Mouse (Mus musculus) midbrain, embryonic 15.5 days (tissue): ENCODE measurements around the gene Ccdc40. TPM values are rescaled to one million over a fixed set of nuclear protein-coding genes. Genes with fewer than 3 reads are reported as not detected.
"Not testable (repeated sequence)": the region's sequence is repeated elsewhere in the genome, so short reads cannot be mapped to it uniquely, and the experiment has no call there.

Source experiments
- ATAC-seq: fragments of 200-750 bp; cut with Nextera tagmentation; replicated peaks from 2 replicates; pipeline ENCODE4 v1.8.0; 2017; ENCODE audit warnings: moderate TSS enrichment
- H3K27ac ChIP-seq: fragments of 300-500 bp; sonication (generic); 2 replicates; pipeline ENCODE4 v1.5.1; 2015; ENCODE audit warnings: mild to moderate bottlenecking, inconsistent platforms
- H3K27me3 ChIP-seq: fragments of 300-500 bp; sonication (generic); replicated peaks from 2 replicates; pipeline ENCODE4 v1.6.1; 2015; ENCODE audit warnings: inconsistent platforms
- H3K36me3 ChIP-seq: fragments of 300-500 bp; sonication (generic); replicated peaks from 2 replicates; pipeline ENCODE4 v1.6.1; 2015; ENCODE audit warnings: inconsistent platforms
- H3K4me1 ChIP-seq: fragments of 300-500 bp; sonication (generic); 2 replicates; pipeline ENCODE4 v1.6.1; 2015; ENCODE audit warnings: inconsistent platforms
- H3K4me2 ChIP-seq: fragments of 300-500 bp; sonication (generic); 2 replicates; pipeline ENCODE4 v1.6.1; 2015; ENCODE audit warnings: inconsistent platforms, mild to moderate bottlenecking, moderate library complexity
- H3K4me3 ChIP-seq: fragments of 300-500 bp; sonication (generic); 2 replicates; pipeline ENCODE4 v1.5.1; 2015; ENCODE audit warnings: mild to moderate bottlenecking, inconsistent platforms
- H3K9ac ChIP-seq: fragments of 300-500 bp; sonication (generic); 2 replicates; pipeline ENCODE4 v1.6.1; 2015; ENCODE audit warnings: mild to moderate bottlenecking, inconsistent platforms
- H3K9me3 ChIP-seq: fragments of 300-500 bp; sonication (generic); 2 replicates; pipeline ENCODE4 v1.6.1; 2016; ENCODE audit warnings: inconsistent platforms
- WGBS: fragments of 180-500 bp; shearing (Covaris S2); methylation state at CpG from one replicate; pipeline ENCODE4 v1.1.7; 2015; ENCODE audit warnings: mixed read lengths; 5-methylcytosine and 5-hydroxymethylcytosine counted together
- polyA plus RNA-seq: library from polyadenylated mRNA; unstranded; fragments of >200 nt; fragmentation: Nextera tagmentation; extraction: Ambion mirVana; gene quantifications from 2 replicates; pipeline ENCODE4 v1.2.1, GENCODE M21; 2015

The Ccdc40 gene
- polyA plus RNA-seq, 1 experiment from 2014 or later = 21.5 TPM

DNA sequence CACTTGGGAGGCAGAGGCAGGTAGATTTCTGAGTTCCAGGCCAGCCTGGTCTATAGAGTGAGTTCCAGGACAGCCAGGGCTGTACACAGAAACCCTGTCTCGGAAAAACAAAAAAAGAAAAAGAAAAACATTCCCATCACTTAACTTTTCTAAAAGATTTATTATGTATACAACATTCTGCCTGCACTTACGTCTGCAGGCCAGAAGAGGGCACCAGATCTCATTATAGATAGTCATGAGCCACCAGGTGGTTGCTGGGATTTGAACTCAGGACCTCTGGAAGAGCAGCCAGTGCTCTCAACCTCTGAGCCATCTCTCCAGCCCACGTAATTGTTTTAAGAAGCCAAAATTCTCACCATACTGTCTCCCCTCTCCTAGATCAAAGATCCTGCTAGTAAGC lies 44.1 kb downstream of the Ccdc40 start:
- H3K4me3 ChIP-seq, H3K27ac ChIP-seq, H3K27me3 ChIP-seq, ATAC-seq, H3K4me2 ChIP-seq, H3K9ac ChIP-seq, H3K9me3 ChIP-seq: not testable (repeated sequence)
- WGBS = 55% methylated on average over 3 of the region's 3 CpGs
- peaks cover 27% of the 10 kb centered on the region for H3K36me3 ChIP-seq
- H3K4me1 ChIP-seq = peaks cover 27% of the 10 kb centered on the region

DNA sequence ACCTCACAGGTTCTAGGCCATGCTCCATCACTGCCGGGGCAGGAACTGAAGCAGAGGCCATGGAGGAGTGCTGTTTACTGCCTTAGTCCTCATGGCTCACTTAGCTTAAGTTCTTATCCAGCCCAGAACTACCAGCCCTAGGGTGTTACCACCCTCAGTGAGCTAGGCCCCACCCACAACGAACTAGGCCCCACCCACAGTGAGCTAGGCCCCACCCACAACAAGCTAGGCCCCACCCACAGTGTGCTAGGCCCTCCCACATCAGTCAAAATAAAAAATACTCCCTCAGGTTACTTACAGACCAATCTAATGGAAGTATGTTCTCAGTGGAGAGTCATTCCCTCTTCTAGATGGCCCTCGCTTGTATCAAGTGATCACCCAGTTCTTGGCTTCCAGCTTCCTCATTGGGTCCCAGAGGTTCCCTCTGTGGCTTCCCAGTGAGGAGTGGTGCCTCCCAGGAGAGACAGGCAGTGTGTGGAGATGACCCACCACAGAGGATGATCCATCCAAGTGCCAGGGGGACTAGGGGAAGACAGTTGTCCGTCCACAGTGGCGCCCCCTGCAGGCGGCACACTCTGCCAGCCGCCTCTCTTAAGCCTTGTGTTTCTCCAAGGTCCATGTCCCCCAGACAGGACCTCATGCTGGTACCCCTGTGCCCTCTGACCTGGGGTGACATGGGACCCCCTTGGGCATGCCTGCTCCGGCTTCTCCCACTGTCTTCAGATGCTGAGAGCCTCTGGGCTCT lies 45.0 kb downstream of the Ccdc40 start:
- H3K27me3 ChIP-seq = no peaks in the 10 kb centered on the region
- no peak overlapping the region for H3K27ac ChIP-seq
- H3K36me3 ChIP-seq = peaks cover 30% of the 10 kb centered on the region
- H3K4me1 ChIP-seq = peaks cover 22% of the 10 kb centered on the region
- 86% methylated on average over 8 of the region's 8 CpGs for WGBS
- no peak overlapping the region for H3K9ac ChIP-seq
- no peak overlapping the region for H3K4me3 ChIP-seq
- ATAC-seq = no peak
- H3K9me3 ChIP-seq = no peaks in the 10 kb centered on the region
- no peak overlapping the region for H3K4me2 ChIP-seq

DNA sequence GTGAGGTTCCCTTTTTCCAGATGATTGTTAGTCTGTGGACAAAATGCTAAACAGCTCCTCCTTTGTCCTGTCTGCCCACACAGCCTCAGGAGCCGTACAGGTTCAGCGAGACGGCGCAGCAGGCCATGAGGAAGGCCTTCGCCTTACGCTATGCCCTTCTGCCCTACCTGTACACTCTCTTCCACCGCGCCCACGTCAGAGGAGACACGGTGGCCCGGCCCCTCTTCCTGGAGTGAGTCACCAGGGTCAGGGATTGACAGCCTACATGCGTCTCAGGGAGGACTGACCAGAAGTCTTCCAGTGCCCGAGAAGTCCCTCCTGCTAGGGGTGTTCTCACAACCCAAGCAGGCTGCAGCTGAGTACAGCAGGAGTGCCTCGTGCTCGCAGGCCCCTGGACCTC lies 52.7 kb downstream of the Ccdc40 start:
- Histone ChIP-seq H3K9ac (no peak overlapping the region), H3K36me3 (peaks cover 28% of the 10 kb centered on the region), H3K27ac (no peak overlapping the region), H3K4me2 (no peak overlapping the region), H3K4me1 (no peaks in the 10 kb centered on the region), H3K9me3 (no peaks in the 10 kb centered on the region), H3K4me3 (no peak overlapping the region), H3K27me3 (no peaks in the 10 kb centered on the region)
- no peak for ATAC-seq
- WGBS = 86% methylated on average over 15 of the region's 15 CpGs

DNA sequence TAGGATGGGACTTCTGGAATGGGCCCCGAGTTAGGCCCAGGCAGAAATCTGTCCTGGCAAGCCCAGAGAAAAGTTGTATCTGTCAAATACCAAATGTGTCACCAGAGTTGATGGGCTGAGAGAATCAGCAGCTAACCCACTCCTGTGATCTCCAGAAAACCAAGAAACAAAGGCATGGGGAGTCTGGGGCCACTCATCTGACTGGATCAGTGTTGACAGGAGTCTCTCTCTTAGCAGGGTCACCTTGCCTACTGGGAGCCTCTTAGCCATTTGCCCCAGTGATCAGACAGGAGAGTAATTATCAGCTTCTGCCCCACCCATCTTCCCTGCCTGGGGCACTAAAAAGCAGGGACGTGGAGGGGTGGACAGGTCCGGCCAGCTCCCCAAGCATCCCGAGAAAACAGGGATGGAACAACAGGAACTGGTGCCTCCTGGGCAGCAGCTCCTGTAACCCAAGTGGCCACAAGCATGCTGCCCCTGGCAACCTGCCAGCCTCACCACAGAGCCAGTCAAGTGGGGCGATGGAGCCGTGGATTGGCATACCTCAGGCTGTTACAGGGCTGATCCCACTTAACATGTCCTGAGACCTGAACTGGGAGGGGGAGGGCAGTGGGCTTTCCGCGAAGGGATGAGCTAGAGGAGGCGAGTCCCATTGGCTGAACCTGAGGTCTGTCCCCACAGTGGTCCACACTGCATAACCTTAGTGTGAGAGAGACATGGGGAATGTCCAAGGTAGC lies 57.6 kb downstream of the Ccdc40 start:
- H3K27ac ChIP-seq = no peak overlapping the region
- peaks cover 57% of the 10 kb centered on the region for H3K36me3 ChIP-seq
- no peaks in the 10 kb centered on the region for H3K4me1 ChIP-seq

DNA sequence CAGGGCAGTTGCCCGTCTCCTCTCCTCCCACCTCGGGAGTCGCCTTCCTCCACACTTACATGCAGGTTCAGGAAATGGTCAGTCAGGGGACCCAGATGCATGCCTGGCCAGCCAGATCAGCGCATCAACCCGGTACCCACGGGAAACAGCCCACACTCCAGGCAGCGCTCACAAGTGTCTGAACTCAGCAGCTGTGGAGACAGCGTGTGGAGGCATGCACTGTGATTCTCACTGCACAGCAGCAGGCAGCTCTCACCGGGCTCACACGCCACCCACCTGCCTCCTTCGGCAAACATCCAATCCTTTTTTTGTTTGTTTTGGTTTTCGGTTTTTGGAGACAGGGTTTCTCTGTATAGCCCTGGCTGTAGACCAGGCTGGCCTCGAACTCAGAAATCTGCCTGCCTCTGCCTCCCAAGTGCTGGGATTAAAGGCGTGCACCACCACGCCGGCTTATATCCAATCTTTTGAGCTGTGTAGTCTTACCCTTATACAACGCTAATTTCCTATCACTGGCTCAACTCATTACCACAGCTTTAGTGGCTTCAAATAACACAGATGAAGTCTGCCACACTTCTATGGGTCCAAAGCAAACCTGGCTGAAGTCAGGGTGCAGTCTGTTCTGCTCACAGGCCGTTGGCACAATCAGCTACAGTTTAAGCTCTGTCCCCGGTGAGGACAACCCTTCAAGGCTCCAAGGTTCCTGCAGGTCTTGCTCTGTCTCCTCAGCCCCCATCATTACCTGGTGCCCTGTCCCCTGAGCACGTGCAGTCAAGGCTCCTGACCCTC lies 59.0 kb downstream of the Ccdc40 start:
- Histone ChIP-seq H3K36me3 (peaks cover 69% of the 10 kb centered on the region), H3K27ac (no peak overlapping the region), H3K9me3 (no peaks in the 10 kb centered on the region), H3K4me3 (no peak overlapping the region), H3K27me3 (no peaks in the 10 kb centered on the region), H3K4me2 (no peak overlapping the region), H3K9ac (no peak overlapping the region), H3K4me1 (no peaks in the 10 kb centered on the region)
- 93% methylated on average over 20 of the region's 20 CpGs for WGBS
- no peak for ATAC-seq

More for the DNA sequence above, 57.6 kb downstream of the Ccdc40 start:
- no peak for ATAC-seq
- no peaks in the 10 kb centered on the region for H3K27me3 ChIP-seq
- no peak overlapping the region for H3K9ac ChIP-seq
- 70% methylated on average over 9 of the region's 9 CpGs for WGBS
- H3K4me3 ChIP-seq = no peak overlapping the region
- no peaks in the 10 kb centered on the region for H3K9me3 ChIP-seq
- no peak overlapping the region for H3K4me2 ChIP-seq

DNA sequence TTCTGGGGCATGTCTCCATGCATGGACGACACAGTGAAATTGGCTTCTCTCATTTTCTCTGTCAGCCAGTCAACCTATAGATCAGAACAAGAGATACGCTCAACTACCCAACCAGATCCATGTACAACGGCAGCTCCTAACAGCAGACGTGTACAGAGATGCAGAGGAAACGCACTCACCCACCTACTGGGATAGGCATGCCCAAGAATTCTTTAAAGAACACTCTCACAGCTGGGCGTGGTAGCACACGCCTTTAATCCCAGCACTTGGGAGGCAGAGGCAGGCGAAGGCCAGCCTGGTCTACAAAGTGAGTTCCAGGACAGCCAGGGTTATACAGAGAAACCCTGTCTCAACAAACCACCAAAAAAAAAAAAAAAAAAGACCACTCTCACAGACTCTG lies 64.5 kb downstream of the Ccdc40 start:
- H3K36me3 ChIP-seq = peaks cover 72% of the 10 kb centered on the region
- H3K27me3 ChIP-seq, H3K9ac ChIP-seq, H3K4me1 ChIP-seq, H3K4me3 ChIP-seq, H3K9me3 ChIP-seq, ATAC-seq, H3K4me2 ChIP-seq, H3K27ac ChIP-seq: not testable (repeated sequence)
- 93% methylated on average over 8 of the region's 8 CpGs for WGBS

DNA sequence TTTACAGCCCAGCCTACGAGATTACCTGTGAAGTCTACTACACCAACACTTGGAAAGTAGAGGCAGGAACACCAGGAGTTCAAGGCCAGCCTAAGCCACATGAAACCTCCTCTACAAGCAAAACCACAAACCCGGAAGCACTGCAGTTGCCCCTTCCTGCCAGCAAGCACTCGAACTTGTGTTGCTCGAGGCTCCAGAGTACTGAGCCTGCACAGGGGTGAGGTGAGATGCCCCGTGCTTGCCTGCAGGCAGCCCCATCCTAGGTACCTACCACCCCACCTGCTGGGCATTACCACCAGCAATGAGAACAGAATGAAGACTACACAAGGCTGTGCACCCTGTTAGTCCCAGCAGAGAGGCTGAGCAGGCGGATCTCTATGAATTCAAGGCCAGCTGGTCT lies 69.6 kb downstream of the Ccdc40 start:
- no peaks in the 10 kb centered on the region for H3K9me3 ChIP-seq
- H3K4me2 ChIP-seq = 0 out of 2 replicates have a peak overlapping the region, but pooled peaks have one; percentile 82
- 91% methylated on average over 6 of the region's 6 CpGs for WGBS
- ATAC-seq = no peak
- no peaks in the 10 kb centered on the region for H3K27me3 ChIP-seq
- peaks cover 23% of the 10 kb centered on the region for H3K4me1 ChIP-seq
- H3K36me3 ChIP-seq = peaks cover 23% of the 10 kb centered on the region
- H3K4me3 ChIP-seq = no peak overlapping the region
- no peak overlapping the region for H3K27ac ChIP-seq
- H3K9ac ChIP-seq = no peak overlapping the region

DNA sequence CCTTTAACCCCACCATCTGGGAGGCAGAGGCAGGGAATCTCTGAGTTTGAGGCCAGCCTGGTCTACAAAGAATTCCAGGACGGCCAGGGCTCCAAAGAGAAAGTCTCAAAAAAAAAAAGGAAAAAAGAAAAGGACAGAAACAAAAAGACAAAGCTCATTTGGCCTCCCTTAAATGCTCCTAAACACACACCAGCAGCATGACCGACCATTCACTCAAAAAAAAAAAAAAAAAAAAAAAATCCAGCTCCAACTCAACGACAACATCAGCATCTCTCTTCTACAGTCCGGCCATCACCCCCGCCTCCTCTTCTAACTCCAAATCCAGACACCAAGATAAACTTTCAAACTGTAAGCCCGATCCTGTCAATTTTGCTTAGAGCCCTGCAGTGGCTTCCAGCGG lies 70.5 kb downstream of the Ccdc40 start:
- WGBS = 11% methylated on average over 7 of the region's 7 CpGs
- Histone ChIP-seq H3K36me3 (peaks cover 14% of the 10 kb centered on the region; the same call in 1 of the 2 replicates), H3K4me3 (peak overlapping the region; percentile 97), H3K27me3 (no peaks in the 10 kb centered on the region), H3K9me3 (no peaks in the 10 kb centered on the region), H3K27ac (no peak overlapping the region; the same call in 1 of the 2 replicates), H3K4me2 (peak overlapping the region; percentile 82), H3K9ac (peak overlapping the region; percentile 96), H3K4me1 (peaks cover 23% of the 10 kb centered on the region)
- ATAC-seq = no peak

DNA sequence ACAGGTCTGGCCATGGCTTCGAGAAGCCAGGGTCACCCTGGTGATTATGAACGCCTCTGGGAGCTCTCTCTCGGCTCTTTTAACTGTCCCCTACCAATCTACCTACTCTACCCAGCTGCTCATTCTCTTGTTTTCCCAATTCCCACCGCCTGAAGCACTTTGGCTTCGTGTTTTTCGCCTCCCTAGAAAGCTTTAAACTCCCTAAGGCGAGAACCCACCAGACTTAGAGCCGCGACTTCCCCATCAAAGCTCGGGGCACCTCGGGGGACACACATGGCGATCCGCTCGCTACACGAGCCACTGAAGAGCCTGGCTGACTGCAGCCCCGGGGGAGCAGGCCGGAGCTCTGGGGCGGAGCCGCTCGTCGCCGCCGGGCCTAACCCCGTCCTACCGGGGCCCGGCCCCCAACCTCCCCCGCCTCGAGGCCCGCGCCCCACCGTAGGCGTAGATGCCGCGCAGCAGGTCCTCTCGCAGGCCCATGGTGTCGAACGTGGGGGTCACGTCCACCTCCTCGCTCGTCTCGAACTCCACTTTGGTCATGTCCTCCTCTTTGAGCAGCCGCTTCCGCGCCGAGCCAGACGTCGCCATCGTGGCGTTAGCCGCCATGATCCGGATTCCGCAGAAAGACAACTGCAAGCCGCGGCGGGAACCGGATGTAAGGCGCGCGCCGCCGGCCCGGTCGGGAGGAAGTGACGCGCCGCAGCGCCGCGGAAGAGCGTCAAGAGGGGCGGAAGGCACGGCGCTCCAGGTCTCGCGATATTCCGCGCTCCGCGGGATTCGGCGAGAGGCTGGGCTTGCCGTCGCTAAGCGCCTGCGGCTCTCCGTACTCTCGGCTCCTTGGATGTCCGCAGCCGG lies 71.2 kb downstream of the Ccdc40 start, which contains the start of gene Eif4a3:
Gene Eif4a3, minus strand, starts transcription at position 699 of the 855 bp plus-strand sequence.
- peak within 1 kb of the TSS; percentile 82 for H3K4me2 ChIP-seq
- H3K27me3 ChIP-seq = no peaks in the 10 kb centered on the region
- peak; percentile 95 for ATAC-seq
- H3K4me3 ChIP-seq = peak within 1 kb of the TSS; percentile 97
- peaks cover 7% of the 10 kb centered on the region; the same call in 1 of the 2 replicates for H3K36me3 ChIP-seq
- H3K9ac ChIP-seq = peak within 1 kb of the TSS; percentile 96
- H3K27ac ChIP-seq = peak within 1 kb of the TSS; percentile 99
- peaks cover 23% of the 10 kb centered on the region for H3K4me1 ChIP-seq
- H3K9me3 ChIP-seq = no peaks in the 10 kb centered on the region
- under 1% methylated on average over 89 of the region's 89 CpGs for WGBS

DNA sequence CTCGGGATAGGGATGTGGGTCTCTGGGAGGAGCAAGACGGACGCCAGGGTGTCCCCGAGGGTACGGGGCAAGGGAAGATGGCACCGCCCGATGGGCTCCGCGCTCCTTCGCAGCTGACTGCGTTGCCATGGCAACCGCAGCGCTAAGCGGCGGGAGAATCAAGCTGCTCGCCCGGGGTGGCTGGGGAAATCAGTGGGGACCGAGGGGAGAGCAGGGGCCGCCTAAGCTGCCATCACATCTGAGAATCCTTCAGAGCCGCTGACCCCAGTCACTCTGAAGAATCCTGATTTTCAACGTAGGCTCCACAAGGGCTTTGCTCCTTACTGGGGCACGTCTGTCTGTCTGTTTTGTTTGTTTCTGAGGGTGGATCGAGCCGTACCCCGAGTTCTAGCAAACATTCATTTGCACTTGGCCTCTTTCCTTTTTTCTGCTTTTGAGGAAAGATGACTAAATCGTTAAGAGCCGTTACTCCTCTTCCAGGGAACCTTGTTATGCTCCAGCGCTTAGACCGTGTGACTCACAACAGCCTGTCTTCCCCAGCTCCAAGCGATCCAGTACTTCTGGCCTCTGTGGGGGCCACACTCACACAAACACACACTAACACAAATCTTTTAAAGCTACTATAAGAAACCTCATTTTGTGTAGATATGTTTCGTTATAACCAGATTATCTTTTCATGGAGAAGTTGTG lies 72.0 kb downstream of the Ccdc40 start:
- no peaks in the 10 kb centered on the region for H3K9me3 ChIP-seq
- WGBS = 1% methylated on average over 31 of the region's 31 CpGs
- ATAC-seq = peak; percentile 25; the same call in 1 of the 2 replicates
- H3K4me2 ChIP-seq = peak overlapping the region; percentile 63
- H3K4me1 ChIP-seq = peaks cover 23% of the 10 kb centered on the region
- H3K27ac ChIP-seq = peak overlapping the region; percentile 99
- H3K36me3 ChIP-seq = no peaks in the 10 kb centered on the region
- H3K27me3 ChIP-seq = no peaks in the 10 kb centered on the region
- H3K9ac ChIP-seq = peak overlapping the region; percentile 96
- peak overlapping the region; percentile 97 for H3K4me3 ChIP-seq

DNA sequence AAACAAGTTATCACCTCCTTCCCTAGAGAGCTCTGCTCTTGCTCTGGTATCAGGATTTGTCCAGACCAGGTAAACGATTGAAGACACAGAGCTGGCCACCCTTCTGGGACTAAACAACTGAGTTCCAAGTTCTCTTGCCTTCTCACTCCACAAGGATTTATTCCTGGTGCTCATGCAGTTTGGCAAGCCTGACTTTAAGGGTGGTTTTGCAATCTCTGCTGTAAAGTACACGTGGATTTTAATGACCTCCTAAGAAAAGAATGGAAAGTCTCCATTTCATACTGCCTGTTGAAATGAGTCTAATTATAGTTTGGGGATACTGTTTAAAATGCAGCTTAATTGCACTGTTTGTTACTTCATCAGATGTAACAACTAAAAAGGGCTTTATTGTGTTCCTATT lies 72.6 kb downstream of the Ccdc40 start:
- H3K4me3 ChIP-seq = no peak overlapping the region; the same call in 1 of the 2 replicates
- WGBS = 33% methylated on average over 2 of the region's 2 CpGs

More for the DNA sequence above, 72.6 kb downstream of the Ccdc40 start:
- Histone ChIP-seq H3K36me3 (no peaks in the 10 kb centered on the region), H3K9ac (0 out of 2 replicates have a peak overlapping the region, but pooled peaks have one; percentile 96), H3K4me1 (peaks cover 23% of the 10 kb centered on the region), H3K4me2 (peak overlapping the region; percentile 63), H3K27me3 (no peaks in the 10 kb centered on the region), H3K27ac (0 out of 2 replicates have a peak overlapping the region, but pooled peaks have one; percentile 99), H3K9me3 (no peaks in the 10 kb centered on the region)
- no peak for ATAC-seq
